23 mouse cellular contexts compared by ENCODE assay signal in genomic region chr16:65315052-65315451, GRCm38 (mm10).
DNase-seq lines count a peak whose midpoint lies in the region; ATAC-seq and TF ChIP-seq lines count a peak whose summit lies in the region.
"Had no signal": no experiment of that assay in that cellular context is flagged by ENCODE, and none has a peak within 500 bp of the region (broad histone marks: within the 10 kb centered on the region; RNA-seq: fewer than 3 reads in every experiment).

No protein-coding gene starts in this region.

- H3K4me1 ChIP-seq in kidney, embryonic 15.5 days = no peaks in the 10 kb centered on the region
- H3K4me1 ChIP-seq in kidney, embryonic 16.5 days (ENCODE audit: insufficient read depth, low read length) = no peaks in the 10 kb centered on the region
- peaks cover 2 to 33% of the 10 kb centered on the region in 2 experiments; a peak in 3 of 4 replicates for H3K4me1 ChIP-seq in CH12.LX (ENCODE audit: control insufficient read depth in 1 of 2, insufficient read depth in 2 of 2)

- no peaks in the 10 kb centered on the region for H3K27me3 ChIP-seq in kidney, embryonic 15.5 days
- no peaks in the 10 kb centered on the region for H3K27me3 ChIP-seq in kidney, embryonic 16.5 days (ENCODE audit: insufficient read depth, low read length)
- no peaks in the 10 kb centered on the region for H3K27me3 ChIP-seq in CH12.LX (replicated peaks)
- H3K27me3 ChIP-seq: Patski had no signal

- H3K4me2 ChIP-seq in kidney, embryonic 15.5 days = no peak overlapping the region
- H3K4me2 ChIP-seq in kidney, embryonic 16.5 days (replicated peaks; ENCODE audit: low read depth, low read length) = no peak overlapping the region
- H3K4me2 ChIP-seq in CH12.LX (ENCODE audit: insufficient read depth, low read depth, poor library complexity, severe bottlenecking) = no peak overlapping the region

- H3K36me3 ChIP-seq in kidney, embryonic 15.5 days = no peaks in the 10 kb centered on the region
- no peaks in the 10 kb centered on the region for H3K36me3 ChIP-seq in kidney, embryonic 16.5 days (ENCODE audit: insufficient read depth, low read length)
- no peaks in the 10 kb centered on the region for H3K36me3 ChIP-seq in CH12.LX (replicated peaks in 1 of 2; ENCODE audit: control insufficient read depth in 1 of 2, insufficient read depth in 1 of 2, low read length in 1 of 2)
- H3K36me3 ChIP-seq: G1E had no signal

- no peak for TF ChIP-seq POLR2A in CH12.LX (IDR thresholded peaks at IDR 0.05; ENCODE audit: low read depth, low read length)

- dilution Hi-C loops in CH12.LX (cut with MboI; ENCODE audit: extremely low pct_ligation_motif_present, extremely low pct_unique_long_range_greater_than_20kb, low sequenced_read_pairs) = no loop called here

- no peak overlapping the region for H3K4me3 ChIP-seq in kidney, embryonic 15.5 days (replicated peaks)
- H3K4me3 ChIP-seq in kidney, embryonic 16.5 days (ENCODE audit: low read length) = no peak overlapping the region
- H3K4me3 ChIP-seq in CH12.LX (replicated peaks in 1 of 3; ENCODE audit: low read depth in 2 of 3, low read length in 2 of 3, poor library complexity in 1 of 3) = no peak overlapping the region

- H3K27ac ChIP-seq in kidney, embryonic 15.5 days = no peak overlapping the region
- no peak overlapping the region for H3K27ac ChIP-seq in kidney, embryonic 16.5 days (ENCODE audit: low read length)
- no peak overlapping the region for H3K27ac ChIP-seq in CH12.LX (ENCODE audit: insufficient read depth, low read depth)

- no peak for TF ChIP-seq RAD21 in CH12.LX (IDR thresholded peaks at IDR 0.05; ENCODE audit: low read depth, low read length)

- no peaks in the 10 kb centered on the region for H3K9me3 ChIP-seq in kidney, embryonic 15.5 days (replicated peaks)
- no peaks in the 10 kb centered on the region for H3K9me3 ChIP-seq in kidney, embryonic 16.5 days (ENCODE audit: low read length)
- no peaks in the 10 kb centered on the region for H3K9me3 ChIP-seq in CH12.LX (replicated peaks; ENCODE audit: low read length)
- H3K9me3 ChIP-seq: G1E had no signal

- intact Hi-C loops in heart, postnatal 10 days (cut with DNase I) = no loop called here

- H3K79me2 ChIP-seq in CH12.LX (replicated peaks; ENCODE audit: control insufficient read depth, extremely low read depth, insufficient read depth, poor library complexity, severe bottlenecking) = no peaks in the 10 kb centered on the region

- no peak for DNase-seq in kidney, adult 8-10 months
- no peak for DNase-seq in kidney, adult 11 months
- DNase-seq in A20 (ENCODE audit: low read depth, low spot score) (peak; percentile 55), CH12.LX (ENCODE audit: extremely low read depth) (peak; percentile 25)
- no peak for DNase-seq in heart, postnatal 10 days
- no peak for DNase-seq in embryo, embryonic 9.5 days (ENCODE audit: extremely low spot score)
- DNase-seq: adrenal gland, adult 2 months; adrenal gland, adult 8-10 months; adrenal gland, postnatal 10 days; adrenal gland, postnatal 14 days; adrenal gland, postnatal 25 days; adrenal gland, postnatal 36 days; B cell, adult 2 months; cerebellum, adult 11 months; cerebellum, adult 11-12 months; cerebellum, adult 18-20 months; cerebellum, adult 2 months had no signal

- H3K9ac ChIP-seq in kidney, embryonic 15.5 days = no peak overlapping the region
- H3K9ac ChIP-seq in kidney, embryonic 16.5 days (replicated peaks; ENCODE audit: low read length) = no peak overlapping the region
- no peak overlapping the region for H3K9ac ChIP-seq in CH12.LX (ENCODE audit: insufficient read depth, low read depth)

- WGBS in kidney, embryonic 15.5 days = 24% methylated on average over 3 of the region's 3 CpGs
- WGBS in kidney, embryonic 16.5 days = 20% methylated on average over 3 of the region's 3 CpGs

- ATAC-seq in kidney, embryonic 15.5 days (replicated peaks; ENCODE audit: low FRiP score) = peak; percentile 52; the same call in 1 of the 2 replicates
- ATAC-seq in kidney, embryonic 16.5 days (ENCODE audit: low FRiP score, low TSS enrichment) = 0 out of 2 replicates have a peak, but pooled peaks have one; percentile 57
- ATAC-seq: activated CD4-positive, CD25-positive, alpha-beta regulatory T cell, adult 4 months; CD4-positive, CD25-positive, alpha-beta regulatory T cell, adult 4 months; Patski had no signal

- no peak for TF ChIP-seq CTCF in CH12.LX (conservative IDR thresholded peaks at IDR 0.05 in 1 of 2, IDR thresholded peaks at IDR 0.05 in 1 of 2; ENCODE audit: low read depth in 2 of 2, low read length in 2 of 2)

- TF ChIP-seq EP300 in CH12.LX (IDR thresholded peaks at IDR 0.05; ENCODE audit: low read length) = no peak

- in situ Hi-C loops in CH12.LX (cut with MboI; ENCODE audit: low pct_ligation_motif_present, low pct_unique_long_range_greater_than_20kb, low sequenced_read_pairs) = no loop called here

TF ChIP-seq in CH12.LX, 34 proteins besides CTCF, POLR2A, EP300 and RAD21:
- TF ChIP-seq JUN (IDR thresholded peaks at IDR 0.05; ENCODE audit: insufficient read depth, low read depth, low read length) (no peak), MAZ (IDR thresholded peaks at IDR 0.05; ENCODE audit: low read depth, low read length) (no peak), MEF2A (IDR thresholded peaks at IDR 0.05; ENCODE audit: borderline replicate concordance, low read depth, low read length) (no peak), MAX (IDR thresholded peaks at IDR 0.05; ENCODE audit: low read length) (no peak), ZC3H11A (IDR thresholded peaks at IDR 0.05; ENCODE audit: low read depth, low read length) (no peak), ZNF384 (IDR thresholded peaks at IDR 0.05; ENCODE audit: low read depth, low read length) (no peak)

Comparison
In these comparisons a context has a peak if more than half of its experiments do, and no peak if none do; other contexts are left out.
1. DNase-seq: peak in A20 (single experiment) and CH12.LX (single experiment); none in kidney, adult 8-10 months (0 of 2), kidney, adult 11 months (single experiment), heart, postnatal 10 days (0 of 2) and embryo, embryonic 9.5 days (single experiment).